Mouse (Mus musculus): ENCODE results near the gene Zswim8. TPM values are rescaled to one million over a fixed set of nuclear protein-coding genes. Genes with fewer than 3 reads are reported as not detected.

Gene Zswim8
- polyA plus RNA-seq, 1 experiment from 2014 or later = 45.3 TPM

- ATAC-seq (ENCODE audit: low FRiP score) = no peak
- H3K27ac ChIP-seq = no peak overlapping the region
- H3K27me3 ChIP-seq = peaks cover 31% of the 10 kb centered on the region
- H3K4me2 ChIP-seq = peak overlapping the region; percentile 72; the same call in 1 of the 2 replicates
- no peaks in the 10 kb centered on the region for H3K9me3 ChIP-seq
- no peak overlapping the region for H3K4me3 ChIP-seq
- H3K36me3 ChIP-seq = peaks cover 21% of the 10 kb centered on the region
- H3K9ac ChIP-seq = no peak overlapping the region
- 92% methylated on average over 2 of the region's 2 CpGs for WGBS
- H3K4me1 ChIP-seq (replicated peaks) = peaks cover 22% of the 10 kb centered on the region
Measured at GRCm38 (mm10) chr14:20672990-20673389, 34.4 kb upstream of the Zswim8 start.

- Histone ChIP-seq H3K9ac (0 out of 2 replicates have a peak overlapping the region, but pooled peaks have one; percentile 58), H3K4me1 (replicated peaks) (peaks cover 22% of the 10 kb centered on the region), H3K27ac (peak overlapping the region; percentile 73), H3K36me3 (peaks cover 28% of the 10 kb centered on the region), H3K4me2 (peak overlapping the region; percentile 72), H3K4me3 (peak overlapping the region; percentile 89), H3K27me3 (peaks cover 24% of the 10 kb centered on the region), H3K9me3 (no peaks in the 10 kb centered on the region)
- ATAC-seq (ENCODE audit: low FRiP score) = peak; percentile 82
- WGBS = 14% methylated on average over 13 of the region's 13 CpGs
Measured at GRCm38 (mm10) chr14:20673735-20674063, 33.7 kb upstream of the Zswim8 start.

GRCm38 (mm10) chr14:20674064-20674833 lies 33.1 kb upstream of the Zswim8 start, which contains the start of gene Sec24c:
Gene Sec24c (plus strand): TSS chr14:20674308.
- Histone ChIP-seq H3K9ac (peak within 1 kb of the TSS; percentile 91), H3K4me3 (peak within 1 kb of the TSS; percentile 89), H3K27ac (peak within 1 kb of the TSS; percentile 86), H3K4me2 (peak within 1 kb of the TSS; percentile 95), H3K36me3 (peaks cover 33% of the 10 kb centered on the region), H3K27me3 (peaks cover 18% of the 10 kb centered on the region), H3K4me1 (replicated peaks) (peaks cover 22% of the 10 kb centered on the region), H3K9me3 (no peaks in the 10 kb centered on the region)
- ATAC-seq (ENCODE audit: low FRiP score) = peak; percentile 95
- WGBS = under 1% methylated on average over 43 of the region's 43 CpGs

GRCm38 (mm10) chr14:20677906-20678305 lies 29.4 kb upstream of the Zswim8 start:
- Histone ChIP-seq H3K36me3 (peaks cover 70% of the 10 kb centered on the region), H3K27ac (no peak overlapping the region), H3K27me3 (no peaks in the 10 kb centered on the region), H3K9me3 (no peaks in the 10 kb centered on the region), H3K4me1 (replicated peaks) (peaks cover 22% of the 10 kb centered on the region), H3K9ac (no peak overlapping the region), H3K4me3 (no peak overlapping the region), H3K4me2 (no peak overlapping the region)
- no peak for ATAC-seq (ENCODE audit: low FRiP score)
- WGBS = 95% methylated on average over 4 of the region's 4 CpGs

GRCm38 (mm10) chr14:20681742-20682141 lies 25.6 kb upstream of the Zswim8 start:
- H3K27me3 ChIP-seq = no peaks in the 10 kb centered on the region
- H3K9ac ChIP-seq = no peak overlapping the region
- H3K36me3 ChIP-seq = peaks cover 99% of the 10 kb centered on the region
- ATAC-seq (ENCODE audit: low FRiP score) = no peak
- 91% methylated on average over 2 of the region's 2 CpGs for WGBS
- no peak overlapping the region for H3K4me3 ChIP-seq
- no peak overlapping the region for H3K4me2 ChIP-seq
- H3K4me1 ChIP-seq (replicated peaks) = 0 out of 2 replicates have a peak, but pooled peaks cover 1% of the 10 kb centered on the region
- H3K27ac ChIP-seq = no peak overlapping the region
- H3K9me3 ChIP-seq = no peaks in the 10 kb centered on the region

- no peak overlapping the region for H3K9ac ChIP-seq
- no peak overlapping the region for H3K4me2 ChIP-seq
- no peaks in the 10 kb centered on the region for H3K4me1 ChIP-seq (replicated peaks)
- H3K4me3 ChIP-seq = no peak overlapping the region
- no peak for ATAC-seq (ENCODE audit: low FRiP score)
- no peaks in the 10 kb centered on the region for H3K9me3 ChIP-seq
- H3K27me3 ChIP-seq = no peaks in the 10 kb centered on the region
- peaks cover 100% of the 10 kb centered on the region for H3K36me3 ChIP-seq
- H3K27ac ChIP-seq = no peak overlapping the region
- WGBS = 85% methylated on average over 3 of the region's 3 CpGs
Measured at GRCm38 (mm10) chr14:20682498-20682897, 24.9 kb upstream of the Zswim8 start.

- H3K27me3 ChIP-seq = no peaks in the 10 kb centered on the region
- H3K27ac ChIP-seq = no peak overlapping the region
- no peak overlapping the region for H3K4me2 ChIP-seq
- no peaks in the 10 kb centered on the region for H3K9me3 ChIP-seq
- H3K4me3 ChIP-seq = no peak overlapping the region
- WGBS = 96% methylated on average over 3 of the region's 3 CpGs
- H3K9ac ChIP-seq = no peak overlapping the region
- H3K4me1 ChIP-seq (replicated peaks) = no peaks in the 10 kb centered on the region
- peaks cover 100% of the 10 kb centered on the region for H3K36me3 ChIP-seq
- ATAC-seq (ENCODE audit: low FRiP score) = no peak
Measured at GRCm38 (mm10) chr14:20686576-20686975, 20.8 kb upstream of the Zswim8 start.

- ATAC-seq (ENCODE audit: low FRiP score) = no peak
- peaks cover 4% of the 10 kb centered on the region for H3K4me1 ChIP-seq (replicated peaks)
- WGBS = 88% methylated on average over 2 of the region's 2 CpGs
Measured at GRCm38 (mm10) chr14:20689009-20689408, 18.3 kb upstream of the Zswim8 start.

GRCm38 (mm10) chr14:20691772-20692171 lies 15.6 kb upstream of the Zswim8 start:
- Histone ChIP-seq H3K4me2 (no peak overlapping the region), H3K4me3 (no peak overlapping the region), H3K9me3 (no peaks in the 10 kb centered on the region), H3K9ac (no peak overlapping the region), H3K36me3 (peaks cover 76% of the 10 kb centered on the region), H3K27me3 (no peaks in the 10 kb centered on the region), H3K27ac (no peak overlapping the region), H3K4me1 (replicated peaks) (peaks cover 20% of the 10 kb centered on the region)
- WGBS = 91% methylated on average over 6 of the region's 6 CpGs
- no peak for ATAC-seq (ENCODE audit: low FRiP score)

More at GRCm38 (mm10) chr14:20689009-20689408, 18.3 kb upstream of the Zswim8 start:
- Histone ChIP-seq H3K9me3 (no peaks in the 10 kb centered on the region), H3K36me3 (peaks cover 100% of the 10 kb centered on the region), H3K4me3 (no peak overlapping the region), H3K9ac (no peak overlapping the region), H3K27me3 (no peaks in the 10 kb centered on the region), H3K27ac (no peak overlapping the region), H3K4me2 (no peak overlapping the region)

- no peak overlapping the region for H3K4me2 ChIP-seq
- ATAC-seq (ENCODE audit: low FRiP score) = no peak
- H3K4me3 ChIP-seq = 0 out of 2 replicates have a peak overlapping the region, but pooled peaks have one; percentile 65
- H3K36me3 ChIP-seq = peaks cover 59% of the 10 kb centered on the region
- WGBS = 95% methylated on average over 10 of the region's 10 CpGs
- peak overlapping the region; percentile 96 for H3K27ac ChIP-seq
- peaks cover 39% of the 10 kb centered on the region for H3K4me1 ChIP-seq (replicated peaks)
- no peak overlapping the region; the same call in 1 of the 2 replicates for H3K9ac ChIP-seq
- no peaks in the 10 kb centered on the region for H3K9me3 ChIP-seq
- no peaks in the 10 kb centered on the region for H3K27me3 ChIP-seq
Measured at GRCm38 (mm10) chr14:20693589-20694101, 13.7 kb upstream of the Zswim8 start.

GRCm38 (mm10) chr14:20694185-20694883 lies 13.0 kb upstream of the Zswim8 start:
- H3K4me3 ChIP-seq = peak overlapping the region; percentile 65
- WGBS = 44% methylated on average over 13 of the region's 13 CpGs
- H3K27me3 ChIP-seq = no peaks in the 10 kb centered on the region
- H3K9ac ChIP-seq = peak overlapping the region; percentile 86
- peak; percentile 41 for ATAC-seq (ENCODE audit: low FRiP score)
- H3K36me3 ChIP-seq = peaks cover 54% of the 10 kb centered on the region
- H3K9me3 ChIP-seq = no peaks in the 10 kb centered on the region
- peak overlapping the region; percentile 83 for H3K4me2 ChIP-seq
- peak overlapping the region; percentile 96 for H3K27ac ChIP-seq
- H3K4me1 ChIP-seq (replicated peaks) = peaks cover 46% of the 10 kb centered on the region
